Mouse (Mus musculus) bone marrow, adult 2 months (tissue): ENCODE measurements around the gene Tln2. TPM values are rescaled to one million over a fixed set of nuclear protein-coding genes. Genes with fewer than 3 reads are reported as not detected.

Source experiments
- H3K27ac ChIP-seq: fragments of 200-500 bp; 2 replicates; pipeline ENCODE4 v1.5.1; 2012; ENCODE audit warnings: low read depth, mild to moderate bottlenecking, control low read depth, inconsistent platforms, low read length; ENCODE audit not compliant: control insufficient read depth, poor library complexity, insufficient read depth
- H3K4me1 ChIP-seq: fragments of 200-500 bp; 2 replicates; pipeline ENCODE4 v1.6.1; 2011; ENCODE audit warnings: low read length; ENCODE audit not compliant: control insufficient read depth, insufficient read depth
- H3K4me3 ChIP-seq: fragments of 200-500 bp; replicated peaks from 2 replicates; pipeline ENCODE3; 2011; ENCODE audit warnings: mild to moderate bottlenecking, low read depth, low read length, control low read depth; ENCODE audit not compliant: control insufficient read depth
- CTCF ChIP-seq: fragments of 200-500 bp; IDR thresholded peaks from 2 replicates; pipeline ENCODE4 v1.5.1; 2011; ENCODE audit warnings: low read length, control low read depth; ENCODE audit not compliant: control insufficient read depth, insufficient read depth
- POLR2A ChIP-seq: fragments of 200-500 bp; IDR thresholded peaks from 2 replicates; pipeline ENCODE4 v1.6.1; 2011; ENCODE audit warnings: low read depth, mild to moderate bottlenecking, control low read depth, low read length, borderline replicate concordance; ENCODE audit not compliant: control insufficient read depth
- WGBS: fragments of 180-500 bp; shearing (Covaris S2); methylation state at CpG from one replicate; pipeline ENCODE4 v1.1.7; 2018; 5-methylcytosine and 5-hydroxymethylcytosine counted together
- polyA plus RNA-seq: library from polyadenylated mRNA; stranded (reverse); fragments of >200 nt; gene quantifications from 2 replicates; pipeline ENCODE4 v1.2.4, GENCODE M21; 2011; ENCODE audit warnings: low replicate concordance; ENCODE audit not compliant: missing spikeins, insufficient read depth, insufficient read length

The Tln2 gene
- polyA plus RNA-seq, 1 experiment: 2.0 TPM

DNA sequence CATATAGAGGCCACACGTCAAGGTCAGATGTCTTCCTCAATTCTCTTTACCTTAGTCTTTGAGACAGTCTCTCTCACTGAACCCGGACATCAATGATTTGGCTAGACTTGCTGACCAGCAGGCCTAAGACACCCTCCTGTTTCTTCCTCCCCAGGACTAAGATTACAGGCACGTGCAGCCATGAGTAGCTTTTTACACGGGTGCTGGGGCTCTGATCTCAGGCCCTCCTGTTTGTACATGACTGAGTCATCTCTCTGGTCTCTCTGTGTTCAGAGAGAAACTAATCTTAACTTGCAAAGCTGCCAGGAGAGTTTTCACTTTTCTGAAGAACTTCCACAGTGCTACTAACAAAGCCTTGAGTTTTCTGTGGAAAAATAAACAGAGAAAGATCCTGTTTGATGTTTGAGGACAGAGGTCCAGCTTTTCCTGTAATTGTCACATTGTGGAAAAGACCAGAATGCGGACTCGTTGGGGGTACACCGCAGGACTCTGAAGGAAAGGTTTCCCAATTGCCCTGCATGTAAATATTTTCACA is 289.4 kb downstream of the Tln2 start:
- WGBS: 72% methylated on average over 7 of the region's 7 CpGs
- H3K4me1 ChIP-seq: no peaks in the 10 kb centered on the region; the same call in none of the 2 replicates
- no peak overlapping the region for H3K4me3 ChIP-seq
- no peak overlapping the region for H3K27ac ChIP-seq
- no peak for TF ChIP-seq POLR2A
- TF ChIP-seq CTCF: no peak

DNA sequence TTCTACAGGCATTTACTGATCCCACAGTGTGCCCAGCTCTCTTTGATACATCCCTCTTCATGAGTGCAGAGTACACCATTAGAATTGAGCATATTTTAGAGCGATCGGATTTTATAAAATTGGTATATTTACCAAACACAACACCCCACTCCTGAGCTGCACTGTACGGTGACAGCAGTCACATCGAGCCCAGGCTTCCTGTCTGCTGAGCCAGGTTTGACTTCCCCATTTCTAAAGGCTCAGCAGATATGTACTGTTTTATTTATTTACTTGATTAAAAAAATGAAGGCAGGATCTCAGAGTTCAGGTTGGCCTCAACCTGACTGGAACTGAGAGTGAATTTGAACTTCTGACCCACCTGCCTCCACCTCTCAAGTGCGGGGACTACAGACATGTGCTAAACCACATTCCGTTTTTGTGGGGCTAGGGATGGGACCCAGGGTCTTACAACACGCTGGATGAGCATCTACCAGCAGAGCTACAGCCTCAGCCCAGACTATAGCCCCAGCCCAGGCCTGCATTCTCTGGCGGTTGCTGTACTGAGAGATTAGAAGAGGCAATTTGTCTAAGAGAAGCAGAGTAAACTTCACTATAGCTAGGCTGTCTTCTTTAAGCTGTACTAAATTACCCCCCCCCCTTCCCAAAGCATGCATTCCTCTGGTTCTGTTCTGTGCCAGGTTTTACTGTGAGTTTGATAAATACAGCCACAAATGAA is 292.1 kb downstream of the Tln2 start:
- WGBS: 16% methylated on average over 8 of the region's 8 CpGs
- no peak for TF ChIP-seq POLR2A

GRCm38 (mm10) chr9:67265513-67265912 is 294.0 kb downstream of the Tln2 start:
- Histone ChIP-seq H3K4me3 (no peak overlapping the region), H3K27ac (no peak overlapping the region), H3K4me1 (no peaks in the 10 kb centered on the region; the same call in none of the 2 replicates)
- WGBS: 62% methylated on average over 11 of the region's 11 CpGs
- TF ChIP-seq CTCF: no peak
- no peak for TF ChIP-seq POLR2A

More for the DNA sequence above, 292.1 kb downstream of the Tln2 start:
- Histone ChIP-seq H3K4me1 (no peaks in the 10 kb centered on the region; the same call in none of the 2 replicates), H3K27ac (no peak overlapping the region), H3K4me3 (no peak overlapping the region)

GRCm38 (mm10) chr9:67264896-67265295 is 294.6 kb downstream of the Tln2 start:
- no peak overlapping the region for H3K4me3 ChIP-seq
- H3K27ac ChIP-seq: no peak overlapping the region
- WGBS: 22% methylated on average over 2 of the region's 2 CpGs
- no peaks in the 10 kb centered on the region; the same call in none of the 2 replicates for H3K4me1 ChIP-seq
- TF ChIP-seq POLR2A (no peak), CTCF (no peak)

DNA sequence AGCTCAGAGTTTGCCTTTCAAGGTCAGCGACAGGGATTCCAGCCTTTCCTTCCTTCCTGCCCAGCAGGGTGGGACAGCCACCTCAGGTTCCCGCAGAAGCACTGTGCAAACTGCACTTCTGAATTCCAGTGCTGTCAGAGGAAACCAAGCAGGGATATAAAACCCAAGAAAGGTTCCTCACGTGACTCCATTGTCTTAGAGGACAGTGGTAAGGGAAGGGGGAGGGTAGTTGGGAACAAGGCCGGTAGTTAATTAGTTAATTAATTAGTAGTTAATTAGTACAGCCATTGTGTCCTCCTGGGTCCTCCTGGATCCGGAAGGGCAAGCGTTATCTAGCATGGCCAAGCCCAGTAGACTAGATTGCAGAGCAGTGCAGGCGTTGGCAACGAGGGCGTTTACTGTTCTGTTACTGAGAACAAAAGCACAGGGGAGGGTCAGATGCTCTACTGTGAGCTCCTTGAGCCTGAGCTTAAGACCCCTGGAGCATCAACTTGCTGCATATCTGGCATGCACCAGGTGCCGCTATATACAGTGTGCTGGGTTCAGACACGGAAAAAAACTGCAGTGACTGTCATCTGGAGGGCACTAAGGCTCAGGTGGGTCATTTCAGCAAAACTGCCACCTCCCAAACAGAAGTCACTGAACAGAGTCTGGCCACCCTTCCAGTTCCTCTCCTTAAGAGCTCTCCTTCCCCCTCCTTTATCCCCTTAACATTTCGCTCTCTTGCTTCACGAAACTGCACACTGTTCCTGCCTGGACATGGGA is 298.5 kb downstream of the Tln2 start:
- no peak for TF ChIP-seq POLR2A
- TF ChIP-seq CTCF: no peak
- Histone ChIP-seq H3K4me1 (no peaks in the 10 kb centered on the region), H3K4me3 (no peak overlapping the region), H3K27ac (no peak overlapping the region)
- WGBS: 50% methylated on average over 13 of the region's 13 CpGs

DNA sequence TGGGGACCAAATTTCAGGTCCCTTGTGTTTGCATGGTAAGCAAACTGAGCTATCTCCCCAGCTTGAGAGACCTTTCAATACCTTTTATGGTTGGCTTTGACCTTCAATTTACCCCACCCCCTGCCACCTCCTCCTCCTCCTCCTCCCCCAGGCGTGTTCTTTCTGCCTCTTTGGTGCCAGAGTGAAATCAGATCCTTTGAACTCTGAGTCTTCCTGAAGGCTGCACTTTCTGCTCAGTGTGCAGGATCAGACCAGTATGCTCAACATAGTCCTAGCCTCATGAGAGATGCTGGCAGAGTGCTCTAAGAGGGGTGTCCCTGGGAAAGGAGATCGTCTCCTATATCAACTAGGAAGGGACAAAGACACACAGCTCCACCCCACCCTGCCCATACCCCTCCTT is 309.4 kb downstream of the Tln2 start:
- 59% methylated on average over 2 of the region's 2 CpGs for WGBS
- H3K27ac ChIP-seq: no peak overlapping the region
- no peak for TF ChIP-seq POLR2A
- no peak for TF ChIP-seq CTCF

DNA sequence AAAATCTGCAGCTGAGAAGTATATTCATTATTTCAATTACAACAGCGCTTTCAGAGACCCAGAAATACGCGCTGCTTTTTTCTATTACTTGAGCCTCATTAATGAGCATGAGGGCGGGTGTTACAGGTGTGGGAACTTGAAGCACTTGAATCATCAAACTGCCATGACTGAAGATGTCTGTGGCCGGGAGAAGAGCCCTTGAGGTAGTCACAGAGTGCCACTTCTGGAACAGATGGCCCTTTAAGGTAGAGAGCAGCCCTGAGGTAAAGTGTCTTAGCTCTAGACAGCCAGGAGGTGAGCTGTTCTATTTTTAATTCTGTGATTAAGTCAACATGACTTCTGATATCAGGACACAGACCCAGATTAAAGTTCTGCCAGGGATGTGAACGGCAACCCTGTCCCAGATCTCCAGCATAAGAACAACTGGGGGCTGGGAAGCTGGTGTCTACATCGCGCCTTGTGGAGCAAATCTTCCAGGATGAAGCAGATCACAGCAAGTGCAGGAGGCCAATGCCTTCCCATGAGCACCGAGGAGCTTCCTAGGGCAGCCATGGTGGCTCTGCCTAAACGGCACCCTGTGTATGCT is 312.0 kb downstream of the Tln2 start:
- no peaks in the 10 kb centered on the region for H3K4me1 ChIP-seq
- H3K4me3 ChIP-seq: no peak overlapping the region
- H3K27ac ChIP-seq: no peak overlapping the region
- TF ChIP-seq CTCF (no peak), POLR2A (no peak)
- WGBS: 80% methylated on average over 10 of the region's 10 CpGs

More for the DNA sequence above, 309.4 kb downstream of the Tln2 start:
- Histone ChIP-seq H3K4me3 (no peak overlapping the region), H3K4me1 (no peaks in the 10 kb centered on the region)

- Histone ChIP-seq H3K27ac (no peak overlapping the region), H3K4me1 (no peaks in the 10 kb centered on the region), H3K4me3 (no peak overlapping the region)
- WGBS: 92% methylated on average over 2 of the region's 2 CpGs
- TF ChIP-seq CTCF (no peak), POLR2A (no peak)
Observed at GRCm38 (mm10) chr9:67245265-67245664, 314.2 kb downstream of the Tln2 start.
